Mouse (Mus musculus) kidney, embryonic 14.5 days (tissue): Measurements from ENCODE around the gene Wdr26. TPM values are rescaled to one million over a fixed set of nuclear protein-coding genes. Genes with fewer than 3 reads are reported as not detected.

ENCODE experiments used
- ATAC-seq: fragments of 200-750 bp; cut with Nextera tagmentation; 2 replicates; pipeline ENCODE4 v1.8.0; 2017; ENCODE audit warnings: moderate number of reproducible peaks, mild to moderate bottlenecking, moderate TSS enrichment, moderate library complexity; ENCODE audit not compliant: low FRiP score, low TSS enrichment
- H3K27ac ChIP-seq: fragments of 300-500 bp; sonication (generic); 2 replicates; pipeline ENCODE4 v1.5.1; 2014; ENCODE audit warnings: low read depth, mild to moderate bottlenecking, low read length, moderate library complexity, mixed read lengths
- H3K27me3 ChIP-seq: fragments of 300-500 bp; sonication (generic); 2 replicates; pipeline ENCODE4 v1.6.1; 2014; ENCODE audit warnings: mild to moderate bottlenecking, low read length; ENCODE audit not compliant: control insufficient read depth, insufficient read depth
- H3K36me3 ChIP-seq: fragments of 300-500 bp; sonication (generic); 2 replicates; pipeline ENCODE4 v1.6.1; 2014; ENCODE audit warnings: low read length, mixed read lengths; ENCODE audit not compliant: control insufficient read depth, insufficient read depth
- H3K4me1 ChIP-seq: fragments of 300-500 bp; sonication (generic); 2 replicates; pipeline ENCODE4 v1.6.1; 2014; ENCODE audit warnings: low read length, mixed read lengths; ENCODE audit not compliant: control insufficient read depth, insufficient read depth
- H3K4me2 ChIP-seq: fragments of 300-500 bp; sonication (generic); replicated peaks from 2 replicates; pipeline ENCODE4 v1.6.1; 2014; ENCODE audit warnings: low read depth, mild to moderate bottlenecking, low read length
- H3K4me3 ChIP-seq: fragments of 300-500 bp; sonication (generic); 2 replicates; pipeline ENCODE4 v1.5.1; 2014; ENCODE audit warnings: mild to moderate bottlenecking, low read length
- H3K9ac ChIP-seq: fragments of 300-500 bp; sonication (generic); 2 replicates; pipeline ENCODE4 v1.6.1; 2014; ENCODE audit warnings: low read depth, mild to moderate bottlenecking, low read length, moderate library complexity
- H3K9me3 ChIP-seq: fragments of 300-500 bp; sonication (generic); 2 replicates; pipeline ENCODE4 v1.6.1; 2016; ENCODE audit warnings: low read length; ENCODE audit not compliant: control insufficient read depth
- WGBS: fragments of 180-500 bp; shearing (Covaris S2); extraction: QIAGEN DNeasy Blood & Tissue Kit; methylation state at CpG from one replicate; pipeline ENCODE4 v1.1.7; 2014; 5-methylcytosine and 5-hydroxymethylcytosine counted together
- polyA plus RNA-seq: library from polyadenylated mRNA; unstranded; fragments of >200 nt; fragmentation: Nextera tagmentation; extraction: Ambion mirVana; gene quantifications from 2 replicates; pipeline ENCODE4 v1.2.1, GENCODE M21; 2014

Wdr26 gene
- polyA plus RNA-seq, 1 experiment from 2014 or later: 55.9 TPM

- H3K4me3 ChIP-seq: peak within 1 kb of the TSS; percentile 67
- H3K9me3 ChIP-seq: no peaks in the 10 kb centered on the region
- H3K9ac ChIP-seq: peak within 1 kb of the TSS; percentile 70
- H3K27me3 ChIP-seq: no peaks in the 10 kb centered on the region
- H3K27ac ChIP-seq: peak within 1 kb of the TSS; percentile 86
- under 1% methylated on average over 52 of the region's 52 CpGs for WGBS
- peak; percentile 99 for ATAC-seq
- H3K36me3 ChIP-seq: peaks cover 24% of the 10 kb centered on the region
- peaks cover 13% of the 10 kb centered on the region for H3K4me1 ChIP-seq
- peak within 1 kb of the TSS; percentile 63 for H3K4me2 ChIP-seq
Observed at GRCm38 (mm10) chr1:181143950-181144836, 67.6 kb downstream of the Wdr26 start, which contains the start of the genes Nvl and Cnih4. Gene Nvl (minus strand): TSS chr1:181144204. Gene Cnih4 (plus strand): TSS chr1:181144693.

- H3K27ac ChIP-seq: 0 out of 2 replicates have a peak overlapping the region, but pooled peaks have one; percentile 44
- peaks cover 13% of the 10 kb centered on the region for H3K4me1 ChIP-seq
- H3K9me3 ChIP-seq: no peaks in the 10 kb centered on the region
- H3K36me3 ChIP-seq: peaks cover 29% of the 10 kb centered on the region
- H3K4me3 ChIP-seq: peak overlapping the region; percentile 67
- no peaks in the 10 kb centered on the region for H3K27me3 ChIP-seq
- peak overlapping the region; percentile 70 for H3K9ac ChIP-seq
- ATAC-seq: peak; percentile 30; the same call in 1 of the 2 replicates
- H3K4me2 ChIP-seq: peak overlapping the region; percentile 39
- 1% methylated on average over 12 of the region's 12 CpGs for WGBS
Observed at GRCm38 (mm10) chr1:181143609-181143949, 68.2 kb downstream of the Wdr26 start.

GRCm38 (mm10) chr1:181138730-181139129 lies 73.1 kb downstream of the Wdr26 start:
- Histone ChIP-seq H3K27me3 (no peaks in the 10 kb centered on the region), H3K4me1 (peaks cover 8% of the 10 kb centered on the region), H3K36me3 (peaks cover 62% of the 10 kb centered on the region), H3K4me3 (no peak overlapping the region), H3K4me2 (no peak overlapping the region), H3K9me3 (no peaks in the 10 kb centered on the region), H3K27ac (no peak overlapping the region), H3K9ac (no peak overlapping the region)
- 96% methylated on average over 7 of the region's 7 CpGs for WGBS
- ATAC-seq: no peak

- no peak overlapping the region for H3K4me2 ChIP-seq
- no peaks in the 10 kb centered on the region for H3K4me1 ChIP-seq
- H3K36me3 ChIP-seq: peaks cover 74% of the 10 kb centered on the region
- H3K27ac ChIP-seq: no peak overlapping the region
- H3K27me3 ChIP-seq: no peaks in the 10 kb centered on the region
- 93% methylated on average over 6 of the region's 6 CpGs for WGBS
- H3K4me3 ChIP-seq: no peak overlapping the region
- H3K9me3 ChIP-seq: no peaks in the 10 kb centered on the region
- H3K9ac ChIP-seq: no peak overlapping the region
- no peak for ATAC-seq
Observed at GRCm38 (mm10) chr1:181131915-181132314, 79.9 kb downstream of the Wdr26 start.

- ATAC-seq: no peak
- 93% methylated on average over 9 of the region's 9 CpGs for WGBS
- Histone ChIP-seq H3K4me2 (no peak overlapping the region), H3K36me3 (peaks cover 73% of the 10 kb centered on the region), H3K9me3 (no peaks in the 10 kb centered on the region), H3K4me3 (no peak overlapping the region), H3K27me3 (no peaks in the 10 kb centered on the region), H3K4me1 (no peaks in the 10 kb centered on the region), H3K9ac (no peak overlapping the region), H3K27ac (no peak overlapping the region)
Observed at GRCm38 (mm10) chr1:181126766-181127165, 85.0 kb downstream of the Wdr26 start.

- no peaks in the 10 kb centered on the region for H3K4me1 ChIP-seq
- no peak for ATAC-seq
- peaks cover 71% of the 10 kb centered on the region for H3K36me3 ChIP-seq
Observed at GRCm38 (mm10) chr1:181125916-181126315, 85.9 kb downstream of the Wdr26 start.

GRCm38 (mm10) chr1:181124145-181124544 lies 87.7 kb downstream of the Wdr26 start:
- Histone ChIP-seq H3K9ac (no peak overlapping the region), H3K27me3 (no peaks in the 10 kb centered on the region), H3K27ac (no peak overlapping the region), H3K4me2 (no peak overlapping the region), H3K36me3 (peaks cover 61% of the 10 kb centered on the region), H3K9me3 (no peaks in the 10 kb centered on the region), H3K4me1 (no peaks in the 10 kb centered on the region), H3K4me3 (no peak overlapping the region)
- 94% methylated on average over 2 of the region's 2 CpGs for WGBS
- no peak for ATAC-seq

More at GRCm38 (mm10) chr1:181125916-181126315, 85.9 kb downstream of the Wdr26 start:
- Histone ChIP-seq H3K9me3 (no peaks in the 10 kb centered on the region), H3K27me3 (no peaks in the 10 kb centered on the region), H3K9ac (no peak overlapping the region), H3K4me2 (no peak overlapping the region), H3K27ac (no peak overlapping the region), H3K4me3 (no peak overlapping the region)
- 99% methylated on average over 3 of the region's 3 CpGs for WGBS
